Mouse (Mus musculus): ENCODE measurements at regions not wholly inside any gene's neighbourhood (a gene's known extent, or its start where the extent isn't known, plus 50 kb on each side); places are given as distances from the start of the nearest gene placed in this dataset.
A peak's percentile ranks its signal among the peaks of the same experiment; 100 is the strongest.

GRCm38 (mm10) chr1:35797526-35797925 lies 270.7 kb upstream of the Hs6st1 start:
- peak in 1 of 2 experiments; percentile 38 for DNase-seq

GRCm38 (mm10) chr1:35805546-35805945 lies 262.7 kb upstream of the Hs6st1 start:
- DNase-seq, result no peak

- DNase-seq, result no peak
Observed at GRCm38 (mm10) chr1:35806329-35806728, 261.9 kb upstream of the Hs6st1 start.

- DNase-seq, result no peak
Observed at GRCm38 (mm10) chr1:35806731-35807130, 261.5 kb upstream of the Hs6st1 start.

GRCm38 (mm10) chr1:35808894-35809293 lies 259.3 kb upstream of the Hs6st1 start:
- DNase-seq, result no peak

GRCm38 (mm10) chr1:35809341-35809740 lies 258.9 kb upstream of the Hs6st1 start:
- DNase-seq, result no peak

GRCm38 (mm10) chr1:35810571-35811342 lies 257.4 kb upstream of the Hs6st1 start:
- DNase-seq, result no peak

GRCm38 (mm10) chr1:35811380-35811779 lies 256.8 kb upstream of the Hs6st1 start:
- DNase-seq, result peak; percentile 59 to 75

GRCm38 (mm10) chr1:35811795-35812194 lies 256.4 kb upstream of the Hs6st1 start:
- DNase-seq, result no peak

GRCm38 (mm10) chr1:35813625-35814024 lies 254.6 kb upstream of the Hs6st1 start:
- DNase-seq, result no peak

- no peak for DNase-seq
Observed at GRCm38 (mm10) chr1:35814207-35814606, 254.0 kb upstream of the Hs6st1 start.

GRCm38 (mm10) chr1:35814751-35815150 lies 253.4 kb upstream of the Hs6st1 start:
- no peak for DNase-seq

- DNase-seq, result no peak
Observed at GRCm38 (mm10) chr1:35821791-35822190, 246.4 kb upstream of the Hs6st1 start.

GRCm38 (mm10) chr1:35822376-35823202 lies 245.6 kb upstream of the Hs6st1 start:
- no peak for DNase-seq

- no peak for DNase-seq
Observed at GRCm38 (mm10) chr1:35823496-35823895, 244.7 kb upstream of the Hs6st1 start.

GRCm38 (mm10) chr1:35823981-35824880 lies 244.0 kb upstream of the Hs6st1 start:
- peak; percentile 28 to 65 for DNase-seq

GRCm38 (mm10) chr1:35825531-35825966 lies 242.7 kb upstream of the Hs6st1 start:
- DNase-seq, result no peak

- no peak for DNase-seq
Observed at GRCm38 (mm10) chr1:35826575-35827114, 241.6 kb upstream of the Hs6st1 start.

- no peak for DNase-seq
Observed at GRCm38 (mm10) chr1:35827471-35827870, 240.7 kb upstream of the Hs6st1 start.

GRCm38 (mm10) chr1:35834180-35834579 lies 234.0 kb upstream of the Hs6st1 start:
- no peak for DNase-seq

GRCm38 (mm10) chr1:35836552-35836951 lies 231.6 kb upstream of the Hs6st1 start:
- no peak for DNase-seq

GRCm38 (mm10) chr1:35838625-35839024 lies 229.6 kb upstream of the Hs6st1 start:
- DNase-seq, result no peak

- DNase-seq, result peak; percentile 33 to 56
Observed at GRCm38 (mm10) chr1:35839446-35839845, 228.8 kb upstream of the Hs6st1 start.

Data from cerebellum, postnatal 25 days (tissue).